Mouse (Mus musculus) embryonic facial prominence, embryonic 14.5 days (tissue): Measurements from ENCODE around the gene Eps8. TPM values are rescaled to one million over a fixed set of nuclear protein-coding genes. Genes with fewer than 3 reads are reported as not detected.

Experiments
- ATAC-seq: fragments of 200-750 bp; cut with Nextera tagmentation; 2 replicates; pipeline ENCODE4 v1.8.0; 2017; ENCODE audit warnings: low read depth, moderate number of reproducible peaks, moderate TSS enrichment
- DNase-seq: peaks from one replicate; pipeline ENCODE4 v3.0.0-alpha.2; 2015; ENCODE audit warnings: low spot score
- H3K27ac ChIP-seq: fragments of 300-500 bp; sonication (generic); replicated peaks from 2 replicates; pipeline ENCODE4 v1.5.1; 2014; ENCODE audit warnings: low read depth, mild to moderate bottlenecking, low read length, moderate library complexity
- H3K27me3 ChIP-seq: fragments of 300-500 bp; sonication (generic); replicated peaks from 2 replicates; pipeline ENCODE4 v1.6.1; 2014; ENCODE audit warnings: low read length; ENCODE audit not compliant: control insufficient read depth, insufficient read depth
- H3K36me3 ChIP-seq: fragments of 300-500 bp; sonication (generic); 2 replicates; pipeline ENCODE4 v1.6.1; 2014; ENCODE audit warnings: low read length, mixed read lengths; ENCODE audit not compliant: control insufficient read depth, insufficient read depth
- H3K4me1 ChIP-seq: fragments of 300-500 bp; sonication (generic); 2 replicates; pipeline ENCODE4 v1.6.1; 2014; ENCODE audit warnings: antibody characterized with exemption, low read length; ENCODE audit not compliant: control insufficient read depth, insufficient read depth
- H3K4me2 ChIP-seq: fragments of 300-500 bp; sonication (generic); 2 replicates; pipeline ENCODE4 v1.6.1; 2014; ENCODE audit warnings: low read depth, mild to moderate bottlenecking, low read length, moderate library complexity, mixed read lengths
- H3K4me3 ChIP-seq: fragments of 300-500 bp; sonication (generic); 2 replicates; pipeline ENCODE4 v1.5.1; 2014; ENCODE audit warnings: low read depth, mild to moderate bottlenecking, low read length
- H3K9ac ChIP-seq: fragments of 300-500 bp; sonication (generic); 2 replicates; pipeline ENCODE4 v1.6.1; 2014; ENCODE audit warnings: low read depth, mild to moderate bottlenecking, low read length, moderate library complexity, mixed read lengths
- H3K9me3 ChIP-seq: fragments of 300-500 bp; sonication (generic); 2 replicates; pipeline ENCODE4 v1.6.1; 2016; ENCODE audit warnings: low read length; ENCODE audit not compliant: control insufficient read depth
- WGBS: fragments of 180-500 bp; shearing (Covaris S2); extraction: QIAGEN DNeasy Blood & Tissue Kit; methylation state at CpG from one replicate; pipeline ENCODE4 v1.1.7; 2014; 5-methylcytosine and 5-hydroxymethylcytosine counted together
- polyA plus RNA-seq: library from polyadenylated mRNA; unstranded; fragments of >200 nt; fragmentation: Nextera tagmentation; extraction: Ambion mirVana; gene quantifications from 2 replicates; pipeline ENCODE4 v1.2.1, GENCODE M21; 2014

Gene Eps8
- polyA plus RNA-seq, 1 experiment from 2014 or later = 28.7 TPM

GRCm38 (mm10) chr6:137506563-137506962, 148.1 kb downstream of the Eps8 start:
- Histone ChIP-seq H3K27me3 (no peaks in the 10 kb centered on the region), H3K9me3 (no peaks in the 10 kb centered on the region), H3K4me2 (no peak overlapping the region), H3K4me3 (no peak overlapping the region), H3K36me3 (peaks cover 37% of the 10 kb centered on the region), H3K9ac (no peak overlapping the region), H3K4me1 (no peaks in the 10 kb centered on the region), H3K27ac (no peak overlapping the region)
- no peak for ATAC-seq
- WGBS = 95% methylated on average over 7 of the region's 7 CpGs
- DNase-seq = no peak

DNA sequence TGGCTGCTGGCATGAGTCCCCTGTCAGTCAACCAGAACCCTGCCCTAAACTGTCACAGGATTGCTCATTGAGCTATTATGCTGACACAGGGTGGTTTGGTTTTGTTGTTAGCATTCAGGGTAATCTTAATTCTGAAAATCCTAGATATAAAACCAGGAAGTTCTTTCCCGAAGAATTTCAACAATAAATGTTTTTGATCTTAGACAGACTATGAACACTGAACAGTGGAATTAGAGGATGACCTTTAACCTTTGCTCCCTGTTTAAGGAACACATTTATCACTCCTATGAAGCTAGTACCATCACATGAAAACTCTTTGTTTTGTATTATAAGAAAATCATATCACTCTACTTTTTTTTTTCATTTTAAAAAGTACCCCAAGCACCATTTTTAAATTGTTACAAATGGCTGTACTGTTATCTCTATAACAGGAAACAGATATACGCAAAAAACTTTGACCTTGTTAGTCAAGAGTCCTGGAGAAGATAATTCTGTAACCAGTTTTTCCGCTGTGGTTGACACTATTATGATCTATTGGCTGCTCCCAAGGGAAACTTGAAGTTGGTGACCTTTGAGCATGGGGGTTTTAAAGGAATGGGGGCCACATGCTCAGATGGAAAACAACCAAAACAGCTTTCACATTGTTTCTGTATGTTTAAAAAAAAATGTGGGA, 149.0 kb downstream of the Eps8 start:
- no peak overlapping the region for H3K4me2 ChIP-seq
- H3K9me3 ChIP-seq = no peaks in the 10 kb centered on the region
- no peaks in the 10 kb centered on the region for H3K27me3 ChIP-seq
- DNase-seq (no peak), ATAC-seq (no peak)
- no peak overlapping the region for H3K4me3 ChIP-seq
- H3K36me3 ChIP-seq = peaks cover 29% of the 10 kb centered on the region
- H3K27ac ChIP-seq = no peak overlapping the region
- no peaks in the 10 kb centered on the region for H3K4me1 ChIP-seq
- no peak overlapping the region for H3K9ac ChIP-seq
- WGBS = 76% methylated on average over 3 of the region's 3 CpGs

- no peaks in the 10 kb centered on the region for H3K27me3 ChIP-seq
Measured at GRCm38 (mm10) chr6:137504052-137504451, 150.6 kb downstream of the Eps8 start.

GRCm38 (mm10) chr6:137503462-137503861, 151.2 kb downstream of the Eps8 start:
- Histone ChIP-seq H3K36me3 (peaks cover 20% of the 10 kb centered on the region), H3K4me3 (no peak overlapping the region), H3K4me1 (no peaks in the 10 kb centered on the region), H3K9ac (no peak overlapping the region), H3K27me3 (no peaks in the 10 kb centered on the region), H3K4me2 (no peak overlapping the region), H3K9me3 (no peaks in the 10 kb centered on the region), H3K27ac (no peak overlapping the region)
- no peak for DNase-seq
- no peak for ATAC-seq
- WGBS = 92% methylated on average over 8 of the region's 8 CpGs

More at GRCm38 (mm10) chr6:137504052-137504451, 150.6 kb downstream of the Eps8 start:
- Histone ChIP-seq H3K27ac (no peak overlapping the region), H3K4me2 (no peak overlapping the region), H3K9ac (no peak overlapping the region), H3K36me3 (peaks cover 26% of the 10 kb centered on the region), H3K9me3 (no peaks in the 10 kb centered on the region), H3K4me1 (no peaks in the 10 kb centered on the region), H3K4me3 (no peak overlapping the region)
- DNase-seq = no peak
- WGBS = 42% methylated on average over 1 of the region's 1 CpGs
- ATAC-seq = no peak

DNA sequence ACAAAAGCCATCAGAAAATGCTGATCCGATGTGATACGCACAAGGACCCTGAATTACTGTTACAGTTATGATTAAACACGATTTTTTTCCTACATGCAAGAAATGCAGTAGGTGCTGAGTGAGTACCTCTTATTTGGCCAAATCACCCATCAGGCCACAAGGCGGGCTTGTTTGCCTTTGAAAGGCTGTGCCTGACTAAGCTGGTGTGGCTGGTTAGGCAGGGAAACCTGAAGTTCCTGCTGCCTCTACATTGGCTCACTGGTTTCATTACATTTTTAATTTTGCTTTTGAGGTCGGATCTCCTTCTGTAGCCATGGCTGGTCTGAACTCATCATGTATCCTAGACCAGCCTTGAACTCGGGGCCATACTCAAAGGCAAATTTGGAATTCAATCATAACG, 151.7 kb downstream of the Eps8 start:
- Histone ChIP-seq H3K9ac (no peak overlapping the region), H3K27me3 (no peaks in the 10 kb centered on the region), H3K4me2 (no peak overlapping the region), H3K36me3 (peaks cover 16% of the 10 kb centered on the region; the same call in 1 of the 2 replicates), H3K4me3 (no peak overlapping the region), H3K4me1 (no peaks in the 10 kb centered on the region), H3K9me3 (no peaks in the 10 kb centered on the region), H3K27ac (no peak overlapping the region)
- DNase-seq = no peak
- 87% methylated on average over 7 of the region's 7 CpGs for WGBS
- ATAC-seq = no peak

DNA sequence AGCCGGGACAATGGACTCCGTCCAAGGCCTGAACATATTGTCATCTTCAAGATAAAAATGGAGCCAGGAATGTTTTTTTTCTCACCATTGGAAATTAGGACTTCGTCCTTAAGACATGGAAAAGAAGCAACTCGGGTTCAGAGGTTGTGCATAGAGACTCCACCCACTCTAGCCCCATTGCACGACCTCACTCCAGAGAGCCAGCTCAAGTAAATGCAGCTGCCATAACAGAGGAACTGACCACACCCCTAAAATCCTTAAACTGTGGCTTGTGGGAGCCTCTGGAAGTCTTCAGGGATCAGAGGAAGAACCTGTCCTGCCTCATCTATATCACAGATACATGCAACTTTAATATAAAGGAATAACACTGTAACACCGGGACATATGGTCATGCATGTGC, 155.9 kb downstream of the Eps8 start:
- DNase-seq (no peak), ATAC-seq (no peak)
- Histone ChIP-seq H3K4me2 (no peak overlapping the region), H3K4me1 (no peaks in the 10 kb centered on the region), H3K9ac (no peak overlapping the region), H3K27me3 (no peaks in the 10 kb centered on the region), H3K27ac (no peak overlapping the region), H3K9me3 (no peaks in the 10 kb centered on the region), H3K36me3 (0 out of 2 replicates have a peak, but pooled peaks cover 4% of the 10 kb centered on the region), H3K4me3 (no peak overlapping the region)
- WGBS = 76% methylated on average over 6 of the region's 6 CpGs

DNA sequence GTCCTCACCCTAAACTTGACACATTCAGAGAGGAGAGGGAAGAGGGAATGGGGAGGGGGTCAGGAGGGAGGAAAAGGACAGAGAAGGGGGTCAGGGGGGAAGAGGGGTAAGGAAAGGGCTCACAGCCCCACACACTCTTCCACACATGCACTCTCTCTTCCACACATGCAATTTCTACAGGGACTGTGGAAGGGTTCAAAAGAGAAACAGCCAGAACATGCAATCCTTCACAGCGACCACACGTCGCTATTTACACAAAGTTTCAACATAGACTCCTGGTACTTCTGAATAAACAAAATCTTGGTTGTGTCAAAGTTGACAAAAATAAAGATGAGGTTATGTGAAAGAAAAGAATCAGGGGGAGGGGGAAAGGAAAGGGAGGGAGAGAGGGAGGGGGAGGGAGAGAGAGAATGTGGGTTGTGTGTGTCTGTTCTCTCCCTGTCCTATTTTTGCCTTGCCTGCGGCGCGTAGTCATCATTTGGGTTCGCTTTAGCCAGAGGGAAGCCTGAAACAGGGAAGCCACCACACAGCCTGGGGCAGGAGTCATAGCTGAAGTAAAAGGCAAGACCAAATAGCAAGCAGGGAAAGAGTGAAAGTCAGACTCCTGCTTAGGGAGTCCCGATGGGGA, 157.4 kb downstream of the Eps8 start:
- H3K4me2 ChIP-seq = no peak overlapping the region
- no peak overlapping the region for H3K9ac ChIP-seq
- 0 out of 2 replicates have a peak, but pooled peaks cover 4% of the 10 kb centered on the region for H3K36me3 ChIP-seq
- ATAC-seq (no peak), DNase-seq (no peak)
- H3K4me3 ChIP-seq = no peak overlapping the region
- 72% methylated on average over 8 of the region's 8 CpGs for WGBS
- H3K9me3 ChIP-seq = no peaks in the 10 kb centered on the region
- no peak overlapping the region for H3K27ac ChIP-seq
- no peaks in the 10 kb centered on the region for H3K27me3 ChIP-seq
- no peaks in the 10 kb centered on the region for H3K4me1 ChIP-seq

- 97% methylated on average over 2 of the region's 2 CpGs for WGBS
Measured at GRCm38 (mm10) chr6:137496562-137496961, 158.1 kb downstream of the Eps8 start.

DNA sequence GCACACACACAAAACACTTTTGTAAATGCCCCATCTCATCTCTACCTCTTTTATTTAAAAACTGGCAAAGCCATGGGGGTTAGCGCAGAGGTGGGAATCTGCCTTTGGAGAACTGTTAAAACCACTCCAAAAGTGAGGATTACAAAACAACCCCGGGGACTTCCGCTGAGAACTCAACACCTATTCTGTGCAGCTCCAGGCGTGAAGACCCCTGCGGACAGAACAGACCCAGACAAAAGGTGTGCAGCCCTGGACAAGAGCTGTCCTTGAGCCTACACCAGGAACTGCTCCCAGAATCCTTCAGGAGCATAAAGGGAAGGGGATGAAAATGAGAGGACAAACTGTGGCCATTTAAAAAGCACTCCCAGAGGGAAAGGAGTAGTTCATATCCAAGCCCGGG, 159.4 kb downstream of the Eps8 start:
- Histone ChIP-seq H3K4me3 (no peak overlapping the region), H3K9me3 (no peaks in the 10 kb centered on the region), H3K27ac (no peak overlapping the region), H3K36me3 (0 out of 2 replicates have a peak, but pooled peaks cover under 1% of the 10 kb centered on the region), H3K4me1 (no peaks in the 10 kb centered on the region), H3K27me3 (no peaks in the 10 kb centered on the region), H3K9ac (no peak overlapping the region), H3K4me2 (no peak overlapping the region)
- 78% methylated on average over 6 of the region's 6 CpGs for WGBS
- no peak for DNase-seq
- ATAC-seq = no peak

More at GRCm38 (mm10) chr6:137496562-137496961, 158.1 kb downstream of the Eps8 start:
- Histone ChIP-seq H3K27me3 (no peaks in the 10 kb centered on the region), H3K9me3 (no peaks in the 10 kb centered on the region), H3K27ac (no peak overlapping the region), H3K36me3 (0 out of 2 replicates have a peak, but pooled peaks cover 4% of the 10 kb centered on the region), H3K4me1 (no peaks in the 10 kb centered on the region), H3K4me3 (no peak overlapping the region), H3K4me2 (no peak overlapping the region), H3K9ac (no peak overlapping the region)
- ATAC-seq (no peak), DNase-seq (no peak)
